Comparison of ENCODE assay signal across 14 mouse cellular contexts in the genomic region with DNA sequence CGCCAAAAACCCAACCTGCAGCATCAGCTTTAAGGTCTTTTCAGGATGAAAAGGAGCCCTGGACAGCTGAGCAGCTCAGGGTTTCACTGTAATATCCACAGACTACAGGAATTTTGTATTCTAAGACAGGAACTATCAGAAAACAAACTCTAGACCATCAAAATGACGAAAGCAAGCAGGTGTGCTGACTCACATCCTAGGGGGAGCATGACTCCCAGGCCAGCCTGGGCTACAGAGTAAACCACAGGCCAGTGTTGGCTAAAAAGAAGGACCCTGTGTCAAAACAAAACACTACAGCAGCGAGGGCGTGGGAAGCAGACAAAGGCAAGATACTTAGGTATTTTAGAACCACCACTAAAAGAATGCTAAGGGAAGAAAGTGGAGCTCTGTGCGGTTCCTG.
"Had no signal": no experiment of that assay in that cellular context is flagged by ENCODE, and none has a peak within 500 bp of the region (broad histone marks: within the 10 kb centered on the region; RNA-seq: fewer than 3 reads in every experiment).

No protein-coding gene starts in this region.

- H3K4me3 ChIP-seq: limb, embryonic 12.5 days; neural tube, embryonic 13.5 days had no signal

- DNase-seq: kidney, adult 9 months; kidney, postnatal 36 days; liver; lung, adult 2 months; lung, postnatal 36 days; midbrain, embryonic 14.5 days; right cerebral cortex, adult 18-20 months; right cerebral cortex, postnatal 25 days; thymus, postnatal 4 days had no signal

- H3K9me3 ChIP-seq: limb, embryonic 12.5 days; neural tube, embryonic 13.5 days had no signal

- H3K27ac ChIP-seq: kidney, postnatal 0 days; limb, embryonic 12.5 days; liver, embryonic 14.5 days; neural tube, embryonic 13.5 days had no signal

- H3K9ac ChIP-seq: limb, embryonic 12.5 days; liver, embryonic 14.5 days; neural tube, embryonic 13.5 days had no signal

- H3K4me2 ChIP-seq: limb, embryonic 12.5 days; neural tube, embryonic 13.5 days had no signal

- H3K36me3 ChIP-seq: limb, embryonic 12.5 days; neural tube, embryonic 13.5 days had no signal

- ATAC-seq: lung, postnatal 0 days had no signal

- H3K27me3 ChIP-seq: limb, embryonic 12.5 days; neural tube, embryonic 13.5 days had no signal
